Mouse (Mus musculus): Measurements from ENCODE around the gene Nufip2. TPM values are rescaled to one million over a fixed set of nuclear protein-coding genes. Genes with fewer than 3 reads are reported as not detected.

The Nufip2 gene
- polyA plus RNA-seq, 1 experiment from 2014 or later: 4.1 TPM

- no peaks in the 10 kb centered on the region for H3K27me3 ChIP-seq (replicated peaks; ENCODE audit: insufficient read depth, low read length)
- H3K4me1 ChIP-seq (ENCODE audit: insufficient read depth, low read depth, low read length): peaks cover 43% of the 10 kb centered on the region
- H3K9me3 ChIP-seq (ENCODE audit: low read length): no peaks in the 10 kb centered on the region
- WGBS: 66% methylated on average over 5 of the region's 5 CpGs
- no peak within 1 kb of the TSS for H3K4me3 ChIP-seq (ENCODE audit: low read depth, low read length)
- DNase-seq (ENCODE audit: low spot score): no peak
- no peak within 1 kb of the TSS for H3K4me2 ChIP-seq (replicated peaks; ENCODE audit: low read depth, low read length)
- H3K9ac ChIP-seq (replicated peaks; ENCODE audit: low read depth): no peak within 1 kb of the TSS
- ATAC-seq: no peak
- TF ChIP-seq EP300 (IDR thresholded peaks at IDR 0.05) (no peak), CTCF (IDR thresholded peaks at IDR 0.05) (no peak)
- peak within 1 kb of the TSS; percentile 93 for H3K27ac ChIP-seq (ENCODE audit: low read length)
- no peaks in the 10 kb centered on the region; the same call in 1 of the 2 replicates for H3K36me3 ChIP-seq (ENCODE audit: insufficient read depth, low read length)
These were observed 101.8 kb downstream of the Nufip2 start, which contains the start of gene Gm10277 for GRCm38 (mm10) chr11:77787707-77788106. Gene Gm10277 (minus strand): TSS chr11:77787747.

- Histone ChIP-seq H3K27me3 (replicated peaks; ENCODE audit: insufficient read depth, low read length) (no peaks in the 10 kb centered on the region), H3K36me3 (ENCODE audit: insufficient read depth, low read length) (no peaks in the 10 kb centered on the region), H3K9me3 (ENCODE audit: low read length) (no peaks in the 10 kb centered on the region), H3K9ac (replicated peaks; ENCODE audit: low read depth) (no peak overlapping the region), H3K27ac (ENCODE audit: low read length) (no peak overlapping the region), H3K4me2 (replicated peaks; ENCODE audit: low read depth, low read length) (no peak overlapping the region), H3K4me1 (ENCODE audit: insufficient read depth, low read depth, low read length) (peaks cover 39% of the 10 kb centered on the region), H3K4me3 (ENCODE audit: low read depth, low read length) (no peak overlapping the region)
- ATAC-seq (no peak), DNase-seq (ENCODE audit: low spot score) (no peak)
- no peak for TF ChIP-seq EP300 (IDR thresholded peaks at IDR 0.05)
- TF ChIP-seq CTCF (IDR thresholded peaks at IDR 0.05): no peak
- 85% methylated on average over 5 of the region's 5 CpGs for WGBS
These were observed 103.6 kb downstream of the Nufip2 start for GRCm38 (mm10) chr11:77789512-77789911.

GRCm38 (mm10) chr11:77790286-77790685 is 104.3 kb downstream of the Nufip2 start:
- TF ChIP-seq EP300 (IDR thresholded peaks at IDR 0.05) (no peak), CTCF (IDR thresholded peaks at IDR 0.05) (no peak)
- H3K9me3 ChIP-seq (ENCODE audit: low read length): no peaks in the 10 kb centered on the region
- no peaks in the 10 kb centered on the region for H3K27me3 ChIP-seq (replicated peaks; ENCODE audit: insufficient read depth, low read length)
- H3K4me1 ChIP-seq (ENCODE audit: insufficient read depth, low read depth, low read length): peaks cover 31% of the 10 kb centered on the region
- peak; percentile 13 for DNase-seq (ENCODE audit: low spot score)
- no peak overlapping the region for H3K4me2 ChIP-seq (replicated peaks; ENCODE audit: low read depth, low read length)
- 0 out of 2 replicates have a peak overlapping the region, but pooled peaks have one; percentile 3 for H3K9ac ChIP-seq (replicated peaks; ENCODE audit: low read depth)
- ATAC-seq: no peak
- H3K4me3 ChIP-seq (ENCODE audit: low read depth, low read length): no peak overlapping the region
- 17% methylated on average over 9 of the region's 9 CpGs for WGBS
- peak overlapping the region; percentile 88 for H3K27ac ChIP-seq (ENCODE audit: low read length)
- H3K36me3 ChIP-seq (ENCODE audit: insufficient read depth, low read length): no peaks in the 10 kb centered on the region

- no peak for TF ChIP-seq CTCF (IDR thresholded peaks at IDR 0.05)
- TF ChIP-seq EP300 (IDR thresholded peaks at IDR 0.05): no peak
- no peak overlapping the region for H3K4me3 ChIP-seq (ENCODE audit: low read depth, low read length)
- H3K4me2 ChIP-seq (replicated peaks; ENCODE audit: low read depth, low read length): no peak overlapping the region
- H3K4me1 ChIP-seq (ENCODE audit: insufficient read depth, low read depth, low read length): peaks cover 22% of the 10 kb centered on the region
- WGBS: 30% methylated on average over 8 of the region's 8 CpGs
- no peak overlapping the region; the same call in 1 of the 2 replicates for H3K9ac ChIP-seq (replicated peaks; ENCODE audit: low read depth)
- DNase-seq (ENCODE audit: low spot score) (peak; percentile 57), ATAC-seq (peak; percentile 28)
- no peaks in the 10 kb centered on the region for H3K27me3 ChIP-seq (replicated peaks; ENCODE audit: insufficient read depth, low read length)
- H3K36me3 ChIP-seq (ENCODE audit: insufficient read depth, low read length): no peaks in the 10 kb centered on the region
- no peaks in the 10 kb centered on the region for H3K9me3 ChIP-seq (ENCODE audit: low read length)
- peak overlapping the region; percentile 88 for H3K27ac ChIP-seq (ENCODE audit: low read length)
These were observed 105.3 kb downstream of the Nufip2 start for GRCm38 (mm10) chr11:77791241-77791727.

Other genes with a start within 250 kb of the Nufip2 start
- gene Coro6, start 223.7 kb upstream of the Nufip2 start, polyA plus RNA-seq (2015; fragmentation: Nextera tagmentation; extraction: Ambion mirVana): 0.26 and 0.45 TPM in 2 replicates
- gene Ankrd13b, start 196.5 kb upstream of the Nufip2 start, polyA plus RNA-seq (2015; fragmentation: Nextera tagmentation; extraction: Ambion mirVana): 1.9 and 2.2 TPM in 2 replicates
- 12.3 and 12.6 TPM in 2 replicates for gene Git1, start 192.6 kb upstream of the Nufip2 start, polyA plus RNA-seq (2015; fragmentation: Nextera tagmentation; extraction: Ambion mirVana)
- 4.1 and 4.3 TPM in 2 replicates for gene Abhd15, start 171.0 kb upstream of the Nufip2 start, polyA plus RNA-seq (2015; fragmentation: Nextera tagmentation; extraction: Ambion mirVana)
- 27.4 and 32.9 TPM in 2 replicates for gene Trp53i13, start 170.2 kb upstream of the Nufip2 start, polyA plus RNA-seq (2015; fragmentation: Nextera tagmentation; extraction: Ambion mirVana)
- 0.07 and 0.13 TPM in 2 replicates for gene Gm10392, start 167.0 kb upstream of the Nufip2 start, polyA plus RNA-seq (2015; fragmentation: Nextera tagmentation; extraction: Ambion mirVana)
- 18.4 and 21.4 TPM in 2 replicates for gene Taok1, start 78.3 kb upstream of the Nufip2 start, polyA plus RNA-seq (2015; fragmentation: Nextera tagmentation; extraction: Ambion mirVana)
- gene Cryba1, start 39.1 kb downstream of the Nufip2 start, polyA plus RNA-seq (2015; fragmentation: Nextera tagmentation; extraction: Ambion mirVana): not detected in 2 replicates
- gene Myo18a, start 77.1 kb downstream of the Nufip2 start, polyA plus RNA-seq (2015; fragmentation: Nextera tagmentation; extraction: Ambion mirVana): 21.6 and 33.3 TPM in 2 replicates
- gene Gm10277, start 101.6 kb downstream of the Nufip2 start, polyA plus RNA-seq (2015; fragmentation: Nextera tagmentation; extraction: Ambion mirVana): 0.90 and 1.2 TPM in 2 replicates
- gene Pipox, start 207.9 kb downstream of the Nufip2 start, polyA plus RNA-seq (2015; fragmentation: Nextera tagmentation; extraction: Ambion mirVana): 0.23 and 0.40 TPM in 2 replicates
- 0.04 and 0.06 TPM in 2 replicates for gene Sez6, start 244.6 kb downstream of the Nufip2 start, polyA plus RNA-seq (2015; fragmentation: Nextera tagmentation; extraction: Ambion mirVana)